Comparison of ENCODE assay signal across 8 mouse cellular contexts in the genomic region with DNA sequence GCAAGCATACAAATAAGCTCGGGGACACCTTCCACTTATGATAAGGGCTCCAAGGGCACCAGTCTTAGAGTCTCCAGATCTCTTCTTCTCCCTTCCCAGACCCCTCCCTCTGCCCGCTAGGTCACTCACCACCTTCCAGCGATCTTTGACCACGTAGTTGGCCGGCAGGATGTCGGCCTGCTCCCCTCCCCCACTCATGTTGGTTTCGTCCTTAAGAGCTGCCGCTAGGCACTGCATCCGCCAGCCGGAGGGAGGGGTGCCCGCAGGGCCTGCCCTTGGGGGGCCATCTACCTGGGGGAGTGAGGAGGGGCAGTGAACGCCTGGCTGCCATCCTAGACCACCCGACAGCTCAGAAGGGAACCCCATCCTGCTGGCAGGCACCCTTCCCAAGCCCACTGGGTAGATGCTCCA. TPM values are rescaled to one million over a fixed set of nuclear protein-coding genes. Genes with fewer than 3 reads are reported as not detected.
DNase-seq lines count a peak whose midpoint lies in the region; ATAC-seq lines count a peak whose summit lies in the region.

No protein-coding gene starts in this region.

- H3K4me1 ChIP-seq in forebrain, embryonic 16.5 days (replicated peaks; ENCODE audit: control insufficient read depth, insufficient read depth, low read length): peaks cover 45% of the 10 kb centered on the region
- H3K4me1 ChIP-seq in midbrain, embryonic 12.5 days: peaks cover 41% of the 10 kb centered on the region

- H3K36me3 ChIP-seq in forebrain, embryonic 16.5 days (ENCODE audit: control insufficient read depth, insufficient read depth): peaks cover 9% of the 10 kb centered on the region
- peaks cover 22% of the 10 kb centered on the region for H3K36me3 ChIP-seq in midbrain, embryonic 12.5 days

- H3K4me3 ChIP-seq in forebrain, embryonic 16.5 days (replicated peaks; ENCODE audit: low read length): peak overlapping the region; percentile 43
- peak overlapping the region; percentile 41 for H3K4me3 ChIP-seq in midbrain, embryonic 12.5 days

- no peak overlapping the region for H3K27ac ChIP-seq in forebrain, embryonic 16.5 days (ENCODE audit: low read length)
- no peak overlapping the region; the same call in 1 of the 2 replicates for H3K27ac ChIP-seq in midbrain, embryonic 12.5 days (replicated peaks)

- no peak for ATAC-seq in forebrain, embryonic 16.5 days
- ATAC-seq in midbrain, embryonic 12.5 days (ENCODE audit: low FRiP score, low read depth): peak; percentile 17; the same call in 1 of the 2 replicates
- no peak; the same call in 1 of the 2 replicates for ATAC-seq in megakaryocyte progenitor cell, adult 5-6 weeks (replicated peaks; ENCODE audit: poor library complexity)

- peak overlapping the region; percentile 81 for H3K4me2 ChIP-seq in forebrain, embryonic 16.5 days (ENCODE audit: low read length)
- peak overlapping the region; percentile 67 for H3K4me2 ChIP-seq in midbrain, embryonic 12.5 days (replicated peaks)

- peak; percentile 33 to 44 for DNase-seq in layer of hippocampus, postnatal 10 days (ENCODE audit: low spot score in 2 of 2)
- DNase-seq in layer of hippocampus, adult 9-10 months (ENCODE audit: low spot score): no peak
- peak; percentile 60 for DNase-seq in cerebellum, adult 11 months
- peak; percentile 87 to 93 for DNase-seq in kidney, postnatal 25 days
- no peak for DNase-seq in ovary, postnatal 36 days (ENCODE audit: low spot score)

- WGBS in forebrain, embryonic 16.5 days: 3% methylated on average over 13 of the region's 13 CpGs
- WGBS in midbrain, embryonic 12.5 days: 2% methylated on average over 13 of the region's 13 CpGs

- H3K27me3 ChIP-seq in forebrain, embryonic 16.5 days (replicated peaks; ENCODE audit: control insufficient read depth, insufficient read depth, low read length): no peaks in the 10 kb centered on the region
- H3K27me3 ChIP-seq in midbrain, embryonic 12.5 days: peaks cover 44% of the 10 kb centered on the region

- peak overlapping the region; percentile 51 for H3K9ac ChIP-seq in forebrain, embryonic 16.5 days (replicated peaks; ENCODE audit: low read depth, low read length)
- peak overlapping the region; percentile 59 for H3K9ac ChIP-seq in midbrain, embryonic 12.5 days (replicated peaks)

- H3K9me3 ChIP-seq in forebrain, embryonic 16.5 days (ENCODE audit: control insufficient read depth, low read length): no peaks in the 10 kb centered on the region
- no peaks in the 10 kb centered on the region for H3K9me3 ChIP-seq in midbrain, embryonic 12.5 days

RNA-seq across cellular contexts. Expression of a gene that starts 3.4 kb away (rescaled TPM):
- total RNA-seq in layer of hippocampus, postnatal 10 days (2021): 100 to 1,000 TPM; 106 to 107 TPM
- polyA plus RNA-seq in forebrain, embryonic 16.5 days (2015; fragmentation: Nextera tagmentation; extraction: Ambion mirVana): 5.1 and 5.6 TPM in 2 replicates
- 5.0 and 5.5 TPM in 2 replicates for polyA plus RNA-seq in midbrain, embryonic 12.5 days (2016; fragmentation: Nextera tagmentation; extraction: Ambion mirVana)
- total RNA-seq in megakaryocyte progenitor cell, adult 5-6 weeks (2015): 0.02 TPM in 1 of 2 replicates, not detected in the other
- 0.14 TPM in 1 of 2 replicates, not detected in the other for total RNA-seq in megakaryocyte progenitor cell, adult 5-6 weeks (2017)

RNA-seq across cellular contexts. Expression of a gene that starts 12.5 kb away (rescaled TPM):
- total RNA-seq in layer of hippocampus, postnatal 10 days (2021): 1 to 10 TPM; 6.0 to 7.6 TPM
- polyA plus RNA-seq in forebrain, embryonic 16.5 days (2015; fragmentation: Nextera tagmentation; extraction: Ambion mirVana): 26.0 and 26.6 TPM in 2 replicates
- 53.1 and 58.0 TPM in 2 replicates for polyA plus RNA-seq in midbrain, embryonic 12.5 days (2016; fragmentation: Nextera tagmentation; extraction: Ambion mirVana)
- total RNA-seq in megakaryocyte progenitor cell, adult 5-6 weeks (2015): 41.5 and 45.7 TPM in 2 replicates
- total RNA-seq in megakaryocyte progenitor cell, adult 5-6 weeks (2017): 20.2 and 26.3 TPM in 2 replicates

RNA-seq across cellular contexts. Expression of a gene that starts 45.8 kb away (rescaled TPM):
- total RNA-seq in layer of hippocampus, postnatal 10 days (2021): under 1 TPM; 0.48 to 0.76 TPM
- not detected in 2 replicates for polyA plus RNA-seq in forebrain, embryonic 16.5 days (2015; fragmentation: Nextera tagmentation; extraction: Ambion mirVana)
- not detected in 2 replicates for polyA plus RNA-seq in midbrain, embryonic 12.5 days (2016; fragmentation: Nextera tagmentation; extraction: Ambion mirVana)
- total RNA-seq in megakaryocyte progenitor cell, adult 5-6 weeks (2015): not detected in 2 replicates
- total RNA-seq in megakaryocyte progenitor cell, adult 5-6 weeks (2017): not detected in 2 replicates

RNA-seq across cellular contexts. Expression of a gene that starts 55.3 kb away (rescaled TPM):
- total RNA-seq in layer of hippocampus, postnatal 10 days (2021): 1 to 10 TPM; 3.0 to 4.4 TPM
- polyA plus RNA-seq in forebrain, embryonic 16.5 days (2015; fragmentation: Nextera tagmentation; extraction: Ambion mirVana): 2.1 and 2.2 TPM in 2 replicates
- polyA plus RNA-seq in midbrain, embryonic 12.5 days (2016; fragmentation: Nextera tagmentation; extraction: Ambion mirVana): 1.4 and 1.6 TPM in 2 replicates
- total RNA-seq in megakaryocyte progenitor cell, adult 5-6 weeks (2015): not detected in 2 replicates
- not detected in 2 replicates for total RNA-seq in megakaryocyte progenitor cell, adult 5-6 weeks (2017)

Comparison
In these comparisons a context has a peak if more than half of its experiments do, and no peak if none do; other contexts are left out.
1. DNase-seq: peak in layer of hippocampus, postnatal 10 days (2 of 2), cerebellum, adult 11 months (single experiment) and kidney, postnatal 25 days (2 of 2); none in layer of hippocampus, adult 9-10 months (single experiment) and ovary, postnatal 36 days (single experiment).
2. RNA of a gene that starts 3.4 kb away (total RNA-seq): 106 to 107 TPM in layer of hippocampus, postnatal 10 days; 0.02 to 0.14 TPM in megakaryocyte progenitor cell, adult 5-6 weeks; every median in the first group is over 10 times any median in the second.